ENCODE assay signal across 8 mouse cellular contexts in the genomic region with DNA sequence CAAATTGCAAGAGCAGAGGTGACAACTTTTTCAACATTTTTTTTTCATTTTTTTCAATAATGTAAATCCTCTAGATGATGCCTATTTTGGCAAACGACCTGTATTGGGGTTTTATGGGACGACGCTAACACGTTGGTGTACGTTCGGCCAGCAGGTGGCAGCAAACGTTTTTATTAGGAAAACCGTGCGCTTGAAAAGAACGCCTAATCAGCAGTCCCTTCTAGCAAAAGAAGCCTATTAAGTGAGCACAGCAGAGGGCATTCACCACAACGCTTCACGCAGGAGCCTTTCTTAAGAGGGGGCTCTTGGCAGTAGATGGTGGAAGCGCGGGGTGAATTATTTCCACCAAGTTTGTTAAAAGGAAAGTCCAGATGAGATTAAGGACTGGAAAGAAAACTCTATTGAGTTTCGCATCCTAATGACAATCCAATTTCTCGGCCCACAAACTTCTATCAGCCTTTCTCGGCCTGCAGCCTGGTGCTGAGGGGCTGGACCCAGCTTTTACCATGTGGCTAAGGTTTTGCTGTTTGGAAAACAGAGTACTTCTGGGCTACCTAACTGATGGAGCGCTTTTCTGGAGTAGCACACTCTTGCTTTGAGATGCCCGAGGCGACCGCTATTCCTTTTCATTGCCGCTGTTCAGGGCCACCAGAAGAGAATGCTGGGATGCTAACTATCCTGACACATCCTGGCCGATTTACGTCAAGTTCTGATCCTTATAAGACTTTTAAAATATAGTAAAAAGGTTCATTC.
DNase-seq lines count a peak whose midpoint lies in the region; ATAC-seq lines count a peak whose summit lies in the region.

No protein-coding gene starts in this region.

- H3K9ac ChIP-seq in kidney, embryonic 14.5 days (ENCODE audit: low read depth, low read length) = no peak overlapping the region
- H3K9ac ChIP-seq in limb, embryonic 13.5 days = no peak overlapping the region
- H3K9ac ChIP-seq in stomach, embryonic 14.5 days (replicated peaks; ENCODE audit: low read depth, low read length) = no peak overlapping the region

- H3K27ac ChIP-seq in kidney, embryonic 14.5 days (ENCODE audit: low read depth, low read length) = 0 out of 2 replicates have a peak overlapping the region, but pooled peaks have one; percentile 27
- no peak overlapping the region for H3K27ac ChIP-seq in limb, embryonic 13.5 days
- H3K27ac ChIP-seq in stomach, embryonic 14.5 days (ENCODE audit: low read length) = no peak overlapping the region

- peaks cover 4% of the 10 kb centered on the region; the same call in 1 of the 2 replicates for H3K4me1 ChIP-seq in kidney, embryonic 14.5 days (ENCODE audit: control insufficient read depth, insufficient read depth, low read length)
- H3K4me1 ChIP-seq in limb, embryonic 13.5 days = 0 out of 2 replicates have a peak, but pooled peaks cover 7% of the 10 kb centered on the region
- H3K4me1 ChIP-seq in stomach, embryonic 14.5 days (ENCODE audit: control insufficient read depth, insufficient read depth, low read length) = no peaks in the 10 kb centered on the region

- H3K4me2 ChIP-seq in kidney, embryonic 14.5 days (replicated peaks; ENCODE audit: low read depth, low read length) = no peak overlapping the region
- H3K4me2 ChIP-seq in limb, embryonic 13.5 days (replicated peaks) = no peak overlapping the region
- no peak overlapping the region for H3K4me2 ChIP-seq in stomach, embryonic 14.5 days (replicated peaks; ENCODE audit: low read depth, low read length)

- peak; percentile 75 for DNase-seq in 416B (ENCODE audit: low read depth)
- DNase-seq in adrenal gland, adult 8-10 months = peak; percentile 69
- peak; percentile 78 for DNase-seq in embryo, embryonic 11.5 days (ENCODE audit: low read depth, low spot score)
- peak; percentile 91 for DNase-seq in heart, adult 8-10 months (ENCODE audit: low spot score)
- peak; percentile 84 for DNase-seq in neural tube, embryonic 10.5 days (ENCODE audit: extremely low spot score, low spot score)

- no peaks in the 10 kb centered on the region for H3K9me3 ChIP-seq in kidney, embryonic 14.5 days (ENCODE audit: control insufficient read depth, low read length)
- no peaks in the 10 kb centered on the region for H3K9me3 ChIP-seq in limb, embryonic 13.5 days
- H3K9me3 ChIP-seq in stomach, embryonic 14.5 days (ENCODE audit: control insufficient read depth, low read depth, low read length) = no peaks in the 10 kb centered on the region

- WGBS in kidney, embryonic 14.5 days = 35% methylated on average over 24 of the region's 24 CpGs
- 37% methylated on average over 24 of the region's 24 CpGs for WGBS in limb, embryonic 13.5 days
- WGBS in stomach, embryonic 14.5 days = 38% methylated on average over 24 of the region's 24 CpGs

- H3K36me3 ChIP-seq in kidney, embryonic 14.5 days (ENCODE audit: control insufficient read depth, insufficient read depth, low read length) = no peaks in the 10 kb centered on the region
- no peaks in the 10 kb centered on the region for H3K36me3 ChIP-seq in limb, embryonic 13.5 days
- H3K36me3 ChIP-seq in stomach, embryonic 14.5 days (ENCODE audit: control insufficient read depth, insufficient read depth, low read length) = no peaks in the 10 kb centered on the region

- no peaks in the 10 kb centered on the region for H3K27me3 ChIP-seq in kidney, embryonic 14.5 days (ENCODE audit: control insufficient read depth, insufficient read depth, low read length)
- no peaks in the 10 kb centered on the region for H3K27me3 ChIP-seq in limb, embryonic 13.5 days
- H3K27me3 ChIP-seq in stomach, embryonic 14.5 days (ENCODE audit: control insufficient read depth, insufficient read depth, low read length) = no peaks in the 10 kb centered on the region

- H3K4me3 ChIP-seq in kidney, embryonic 14.5 days (ENCODE audit: low read length) = no peak overlapping the region
- H3K4me3 ChIP-seq in limb, embryonic 13.5 days = no peak overlapping the region
- H3K4me3 ChIP-seq in stomach, embryonic 14.5 days (ENCODE audit: low read depth, low read length) = no peak overlapping the region

- no peak for ATAC-seq in kidney, embryonic 14.5 days (ENCODE audit: low FRiP score, low TSS enrichment)
- ATAC-seq in limb, embryonic 13.5 days (ENCODE audit: low FRiP score, low read depth) = peak; percentile 57
- ATAC-seq in stomach, embryonic 14.5 days (ENCODE audit: insufficient number of reproducible peaks, insufficient read depth, low FRiP score, low read depth) = peak; percentile 58; the same call in 1 of the 2 replicates
